In genomic region chr15:6934564-6934980, GRCm38 (mm10) we compare ENCODE assay signal across 15 mouse cellular contexts. TPM values are rescaled to one million over a fixed set of nuclear protein-coding genes. Genes with fewer than 3 reads are reported as not detected.
DNase-seq lines count a peak whose midpoint lies in the region; ATAC-seq and TF ChIP-seq lines count a peak whose summit lies in the region.
"Had no signal": no experiment of that assay in that cellular context is flagged by ENCODE, and none has a peak within 500 bp of the region (broad histone marks: within the 10 kb centered on the region; RNA-seq: fewer than 3 reads in every experiment).

No protein-coding gene starts in this region.

- no peaks in the 10 kb centered on the region for H3K36me3 ChIP-seq in heart, embryonic 12.5 days
- no peaks in the 10 kb centered on the region for H3K36me3 ChIP-seq in kidney, embryonic 14.5 days (ENCODE audit: control insufficient read depth, insufficient read depth, low read length)
- H3K36me3 ChIP-seq in lung, embryonic 15.5 days, result no peaks in the 10 kb centered on the region
- H3K36me3 ChIP-seq in forebrain, embryonic 14.5 days (ENCODE audit: control insufficient read depth, insufficient read depth, low read length), result no peaks in the 10 kb centered on the region
- H3K36me3 ChIP-seq: G1E had no signal

- no peaks in the 10 kb centered on the region for H3K27me3 ChIP-seq in Patski
- H3K27me3 ChIP-seq in heart, embryonic 12.5 days (replicated peaks), result no peaks in the 10 kb centered on the region
- no peaks in the 10 kb centered on the region for H3K27me3 ChIP-seq in kidney, embryonic 14.5 days (ENCODE audit: control insufficient read depth, insufficient read depth, low read length)
- no peaks in the 10 kb centered on the region for H3K27me3 ChIP-seq in lung, embryonic 15.5 days
- no peaks in the 10 kb centered on the region for H3K27me3 ChIP-seq in forebrain, embryonic 14.5 days (replicated peaks; ENCODE audit: control insufficient read depth, insufficient read depth, low read length)

- no peak overlapping the region for H3K27ac ChIP-seq in heart, embryonic 12.5 days (ENCODE audit: poor library complexity, severe bottlenecking)
- 0 out of 2 replicates have a peak overlapping the region, but pooled peaks have one; percentile 62 for H3K27ac ChIP-seq in kidney, embryonic 14.5 days (ENCODE audit: low read depth, low read length)
- peak overlapping the region; percentile 72 for H3K27ac ChIP-seq in lung, embryonic 15.5 days
- no peak overlapping the region for H3K27ac ChIP-seq in forebrain, embryonic 14.5 days (ENCODE audit: low read depth, low read length)
- H3K27ac ChIP-seq: liver, embryonic 14.5 days had no signal

- H3K4me1 ChIP-seq in heart, embryonic 12.5 days (replicated peaks), result no peaks in the 10 kb centered on the region
- no peaks in the 10 kb centered on the region for H3K4me1 ChIP-seq in kidney, embryonic 14.5 days (ENCODE audit: control insufficient read depth, insufficient read depth, low read length)
- peaks cover 14% of the 10 kb centered on the region for H3K4me1 ChIP-seq in lung, embryonic 15.5 days
- H3K4me1 ChIP-seq in forebrain, embryonic 14.5 days (ENCODE audit: control insufficient read depth, insufficient read depth, low read length), result no peaks in the 10 kb centered on the region

- DNase-seq in Patski (ENCODE audit: low read depth, low spot score), result peak; percentile 88
- DNase-seq in forebrain, embryonic 14.5 days (ENCODE audit: low spot score), result no peak
- no peak for DNase-seq in layer of hippocampus, adult 9-10 months (ENCODE audit: low spot score)
- DNase-seq in embryo, embryonic 9.5 days (ENCODE audit: extremely low spot score), result no peak
- no peak for DNase-seq in frontal cortex, postnatal 14 days (ENCODE audit: low spot score in 2 of 2)
- DNase-seq: adrenal gland, postnatal 14 days; cerebellum, postnatal 25 days; forebrain, postnatal 0 days; retina, postnatal 1 day had no signal

- H3K4me3 ChIP-seq in heart, embryonic 12.5 days, result no peak overlapping the region
- H3K4me3 ChIP-seq in kidney, embryonic 14.5 days (ENCODE audit: low read length), result no peak overlapping the region
- H3K4me3 ChIP-seq in lung, embryonic 15.5 days, result no peak overlapping the region
- no peak overlapping the region for H3K4me3 ChIP-seq in forebrain, embryonic 14.5 days (ENCODE audit: low read depth, low read length)

- in situ Hi-C loops in Patski (cut with MboI; ENCODE audit: low pct_unique_long_range_greater_than_20kb), result no loop called here

- peak; percentile 44 for TF ChIP-seq CTCF in Patski (IDR thresholded peaks at IDR 0.05)

- no peak overlapping the region for H3K4me2 ChIP-seq in heart, embryonic 12.5 days
- H3K4me2 ChIP-seq in kidney, embryonic 14.5 days (replicated peaks; ENCODE audit: low read depth, low read length), result no peak overlapping the region
- H3K4me2 ChIP-seq in lung, embryonic 15.5 days, result peak overlapping the region; percentile 29; the same call in 1 of the 2 replicates
- no peak overlapping the region for H3K4me2 ChIP-seq in forebrain, embryonic 14.5 days (ENCODE audit: low read length)

- CTCF ChIA-PET in Patski (lab: Charles Lee), result interaction anchor here (1.1 to 2.0 kb wide), 7 partner anchors 12 to 216 kb away, joined by 3 to 8 read pairs (median 3); no protein-coding TSS in a partner anchor

- no peak overlapping the region for H3K9ac ChIP-seq in heart, embryonic 12.5 days
- H3K9ac ChIP-seq in kidney, embryonic 14.5 days (ENCODE audit: low read depth, low read length), result no peak overlapping the region
- no peak overlapping the region for H3K9ac ChIP-seq in lung, embryonic 15.5 days
- no peak overlapping the region for H3K9ac ChIP-seq in forebrain, embryonic 14.5 days (ENCODE audit: low read length)
- H3K9ac ChIP-seq: forebrain, postnatal 0 days; liver, embryonic 14.5 days had no signal

- WGBS in heart, embryonic 12.5 days, result 53% methylated on average over 4 of the region's 4 CpGs
- WGBS in kidney, embryonic 14.5 days, result 23% methylated on average over 4 of the region's 4 CpGs
- WGBS in lung, embryonic 15.5 days, result 33% methylated on average over 4 of the region's 4 CpGs
- 81% methylated on average over 4 of the region's 4 CpGs for WGBS in forebrain, embryonic 14.5 days

- POLR2A ChIA-PET in Patski (lab: Charles Lee), result interaction anchor here (0.6 kb wide), 1 partner anchor 1011 kb away, joined by 3 read pairs; no protein-coding TSS in a partner anchor

- peak; percentile 92 for ATAC-seq in Patski
- ATAC-seq in heart, embryonic 12.5 days (ENCODE audit: insufficient number of reproducible peaks, low FRiP score), result peak; percentile 79
- peak; percentile 98 for ATAC-seq in kidney, embryonic 14.5 days (ENCODE audit: low FRiP score, low TSS enrichment)
- ATAC-seq in lung, embryonic 15.5 days (ENCODE audit: borderline replicate concordance, extremely low read depth, low FRiP score, low TSS enrichment), result peak; percentile 98
- no peak for ATAC-seq in forebrain, embryonic 14.5 days
- ATAC-seq: forebrain, postnatal 0 days; inflammation-experienced regulatory T-cells, adult 6 months had no signal

- no peaks in the 10 kb centered on the region for H3K9me3 ChIP-seq in heart, embryonic 12.5 days (replicated peaks)
- no peaks in the 10 kb centered on the region for H3K9me3 ChIP-seq in kidney, embryonic 14.5 days (ENCODE audit: control insufficient read depth, low read length)
- no peaks in the 10 kb centered on the region for H3K9me3 ChIP-seq in lung, embryonic 15.5 days
- no peaks in the 10 kb centered on the region for H3K9me3 ChIP-seq in forebrain, embryonic 14.5 days (replicated peaks; ENCODE audit: control insufficient read depth, low read length)
- H3K9me3 ChIP-seq: G1E had no signal

RNA-seq across cellular contexts. Expression of gene Osmr, which starts 59.8 kb away (rescaled TPM):
- 92.0 TPM for polyA plus RNA-seq in Patski (2021)
- 2.0 and 2.1 TPM in 2 replicates for polyA plus RNA-seq in heart, embryonic 12.5 days (2016; fragmentation: Nextera tagmentation; extraction: Ambion mirVana)
- polyA plus RNA-seq in kidney, embryonic 14.5 days (2014; fragmentation: Nextera tagmentation; extraction: Ambion mirVana), result 0.60 and 1.6 TPM in 2 replicates
- 1.1 and 2.1 TPM in 2 replicates for polyA plus RNA-seq in lung, embryonic 15.5 days (2015; fragmentation: Nextera tagmentation; extraction: Ambion mirVana)
- polyA plus RNA-seq in forebrain, embryonic 14.5 days (2014; fragmentation: Nextera tagmentation; extraction: Ambion mirVana), result 1.5 and 2.0 TPM in 2 replicates
- polyA plus RNA-seq: G1E had no signal

Comparison
In these comparisons a context has a peak if more than half of its experiments do, and no peak if none do; other contexts are left out.
1. H3K27ac ChIP-seq: peak in kidney, embryonic 14.5 days (single experiment) and lung, embryonic 15.5 days (single experiment); none in heart, embryonic 12.5 days (single experiment) and forebrain, embryonic 14.5 days (single experiment).
2. RNA of gene Osmr, which starts 59.8 kb away (polyA plus RNA-seq): 92.0 TPM in Patski (single experiment); 1.1 to 2.1 TPM in lung, embryonic 15.5 days, 2.0 to 2.1 TPM in heart, embryonic 12.5 days, 0.60 to 1.6 TPM in kidney, embryonic 14.5 days and 1.5 to 2.0 TPM in forebrain, embryonic 14.5 days; every median in the first group is over 10 times any median in the second.